Mouse (Mus musculus) limb, embryonic 11.5 days (tissue): ENCODE results near the gene Pigb. TPM values are rescaled to one million over a fixed set of nuclear protein-coding genes. Genes with fewer than 3 reads are reported as not detected.
A peak's percentile ranks its signal among the peaks of the same experiment; 100 is the strongest.

Experiments
- ATAC-seq: fragments of 200-750 bp; cut with Nextera tagmentation; 2 replicates; pipeline ENCODE4 v1.8.0; 2017; ENCODE audit warnings: low read depth; ENCODE audit not compliant: insufficient number of reproducible peaks, low FRiP score, low TSS enrichment
- DNase-seq: peaks from one replicate; pipeline ENCODE4 v3.0.0-alpha.2; 2015; ENCODE audit warnings: low spot score
- H3K27ac ChIP-seq: fragments of 300-500 bp; sonication (generic); replicated peaks from 2 replicates; pipeline ENCODE4 v1.5.1; 2014; ENCODE audit warnings: low read depth, mild to moderate bottlenecking, low read length
- H3K27me3 ChIP-seq: fragments of 300-500 bp; sonication (generic); 2 replicates; pipeline ENCODE4 v1.6.1; 2014; ENCODE audit warnings: mild to moderate bottlenecking, low read length, mixed read lengths; ENCODE audit not compliant: control insufficient read depth, insufficient read depth
- H3K36me3 ChIP-seq: fragments of 300-500 bp; sonication (generic); 2 replicates; pipeline ENCODE4 v1.6.1; 2014; ENCODE audit warnings: mild to moderate bottlenecking, low read length, moderate library complexity, mixed read lengths; ENCODE audit not compliant: control insufficient read depth, insufficient read depth
- H3K4me1 ChIP-seq: fragments of 300-500 bp; sonication (generic); 2 replicates; pipeline ENCODE4 v1.6.1; 2014; ENCODE audit warnings: low read length, mixed read lengths; ENCODE audit not compliant: control insufficient read depth, insufficient read depth
- H3K4me2 ChIP-seq: fragments of 300-500 bp; sonication (generic); 2 replicates; pipeline ENCODE4 v1.6.1; 2014; ENCODE audit warnings: low read depth, mild to moderate bottlenecking, moderate library complexity; ENCODE audit not compliant: severe bottlenecking
- H3K4me3 ChIP-seq: fragments of 300-500 bp; sonication (generic); 2 replicates; pipeline ENCODE4 v1.5.1; 2014; ENCODE audit warnings: low read depth, low read length
- H3K9ac ChIP-seq: fragments of 300-500 bp; sonication (generic); 2 replicates; pipeline ENCODE4 v1.6.1; 2014; ENCODE audit warnings: mild to moderate bottlenecking, low read length
- H3K9me3 ChIP-seq: fragments of 300-500 bp; sonication (generic); 2 replicates; pipeline ENCODE4 v1.6.1; 2016; ENCODE audit warnings: low read length; ENCODE audit not compliant: control insufficient read depth
- WGBS: fragments of 180-500 bp; shearing (Covaris S2); extraction: QIAGEN DNeasy Blood & Tissue Kit; methylation state at CpG from one replicate; pipeline ENCODE4 v1.1.7; 2014; 5-methylcytosine and 5-hydroxymethylcytosine counted together
- polyA plus RNA-seq: library from polyadenylated mRNA; unstranded; fragments of >200 nt; fragmentation: Nextera tagmentation; extraction: Ambion mirVana; gene quantifications from 2 replicates; pipeline ENCODE4 v1.2.1, GENCODE M21; 2014

The Pigb gene
- polyA plus RNA-seq, 1 experiment from 2014 or later = 16.6 TPM

DNA sequence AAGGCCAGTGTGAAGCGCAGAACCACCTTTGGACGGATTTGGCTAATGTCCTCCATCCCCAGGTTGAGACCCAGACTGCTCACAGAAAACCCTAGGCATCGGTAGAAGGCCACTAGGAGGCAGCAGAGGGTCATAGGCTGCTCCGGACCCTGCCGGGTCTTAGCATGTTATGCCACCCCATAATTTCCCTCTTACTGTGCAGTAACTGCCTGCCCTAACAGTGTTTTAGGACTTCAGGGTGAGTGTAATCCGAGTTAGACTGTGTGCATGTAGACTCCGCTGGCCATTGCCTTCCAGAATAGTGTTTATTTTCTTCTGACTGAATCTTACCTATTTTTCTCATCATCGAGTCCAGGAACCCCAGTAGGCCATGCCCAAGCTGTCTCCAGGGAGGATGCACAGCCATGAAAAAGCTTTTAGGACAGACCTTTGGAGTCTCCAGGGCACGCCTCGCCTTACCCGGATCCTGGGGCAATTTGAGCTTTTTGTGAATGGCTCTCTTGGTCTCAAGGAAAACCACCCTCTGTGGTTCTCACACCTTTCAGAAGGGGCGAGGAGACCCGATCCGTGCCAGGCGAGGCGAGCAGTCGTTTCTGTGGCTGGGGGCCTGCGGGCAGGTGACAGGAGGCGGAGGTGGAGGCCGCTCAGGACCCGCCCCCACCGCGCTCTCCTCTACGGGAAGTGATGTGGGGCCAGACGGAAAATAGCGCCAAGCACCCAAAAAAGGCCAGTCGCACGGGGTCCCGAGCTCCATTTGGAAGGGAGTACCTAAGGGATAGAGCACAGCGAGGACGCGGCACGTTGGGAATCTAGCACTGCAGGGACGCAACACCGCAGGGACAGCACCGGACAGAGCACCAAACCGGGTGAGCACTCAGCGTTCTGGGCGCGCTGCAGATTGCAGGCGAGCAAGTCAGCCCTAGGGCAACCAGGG, 4.2 kb upstream of the Pigb start, which contains the start of gene Rab27a:
TSS of gene Rab27a (plus strand) at position 709 of the 934 bp plus-strand sequence.
- H3K4me3 ChIP-seq = peak within 1 kb of the TSS; percentile 51
- H3K9me3 ChIP-seq = no peaks in the 10 kb centered on the region
- peak within 1 kb of the TSS; percentile 67 for H3K9ac ChIP-seq
- no peak within 1 kb of the TSS for H3K27ac ChIP-seq
- peaks cover 8% of the 10 kb centered on the region; the same call in 1 of the 2 replicates for H3K4me1 ChIP-seq
- H3K4me2 ChIP-seq = peak within 1 kb of the TSS; percentile 94
- 1% methylated on average over 41 of the region's 41 CpGs for WGBS
- 0 out of 2 replicates have a peak, but pooled peaks cover 2% of the 10 kb centered on the region for H3K27me3 ChIP-seq
- ATAC-seq = peak; percentile 68
- DNase-seq = peak; percentile 93
- H3K36me3 ChIP-seq = no peaks in the 10 kb centered on the region

DNA sequence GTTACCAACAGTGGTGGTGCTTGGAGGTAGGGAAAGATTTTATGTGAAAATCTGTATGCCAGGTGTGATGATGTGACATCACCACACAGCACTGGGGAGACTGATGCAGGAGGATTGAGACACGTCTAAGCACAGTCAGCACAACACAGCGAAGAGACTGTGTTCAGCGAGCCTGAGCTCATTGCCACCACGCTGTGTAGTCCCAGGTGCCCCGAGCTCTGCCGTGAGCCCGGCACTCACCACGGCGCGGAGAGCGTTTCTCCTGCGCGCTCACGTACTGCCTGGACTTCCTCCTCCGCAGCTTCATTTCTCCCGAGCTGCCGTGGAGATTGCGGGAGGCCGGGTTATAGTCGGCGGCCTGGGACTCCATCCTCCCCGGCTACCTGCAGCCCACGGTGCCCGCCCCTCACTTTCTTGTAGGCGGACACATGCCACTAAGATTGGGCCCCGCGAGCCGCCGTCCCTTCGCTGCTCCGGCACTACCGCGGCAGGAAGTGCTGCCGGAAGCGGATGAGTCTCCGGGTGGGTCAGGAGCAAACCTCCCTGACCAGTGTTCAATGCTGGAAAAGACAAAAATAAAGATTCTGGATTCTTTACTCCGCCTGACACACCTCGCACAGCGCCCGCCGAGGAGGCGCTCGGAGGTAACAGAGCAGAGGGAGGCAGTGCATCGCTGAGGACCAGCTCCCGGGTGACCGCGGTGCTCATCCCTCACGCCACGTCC, 794 bp downstream of the Pigb start:
- H3K27me3 ChIP-seq = no peaks in the 10 kb centered on the region
- DNase-seq (peak; percentile 95), ATAC-seq (peak; percentile 79)
- peaks cover 5% of the 10 kb centered on the region; the same call in 1 of the 2 replicates for H3K4me1 ChIP-seq
- peak overlapping the region; percentile 79 for H3K9ac ChIP-seq
- peak overlapping the region; percentile 72 for H3K4me2 ChIP-seq
- under 1% methylated on average over 49 of the region's 49 CpGs for WGBS
- no peaks in the 10 kb centered on the region for H3K9me3 ChIP-seq
- peak overlapping the region; percentile 62; the same call in 1 of the 2 replicates for H3K27ac ChIP-seq
- H3K4me3 ChIP-seq = peak overlapping the region; percentile 81
- no peaks in the 10 kb centered on the region for H3K36me3 ChIP-seq

DNA sequence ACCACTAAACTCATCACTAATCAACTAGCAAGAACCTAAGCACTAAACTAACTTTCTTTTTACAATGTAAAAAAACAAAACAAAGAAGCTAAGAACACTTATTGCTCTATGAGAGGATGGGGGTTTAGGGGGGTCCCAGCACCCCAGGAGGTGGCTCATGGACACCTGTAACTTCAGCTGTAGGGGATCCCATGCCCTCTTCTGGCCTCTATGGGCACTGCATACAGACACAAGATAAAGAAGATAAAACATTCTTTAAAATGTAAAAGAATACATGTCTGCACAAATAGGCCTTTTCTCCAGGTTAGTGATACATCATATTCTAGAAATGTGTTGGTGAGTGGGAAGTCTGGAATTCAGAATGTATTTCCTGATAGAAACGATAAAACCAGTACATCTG, 6.8 kb downstream of the Pigb start:
- DNase-seq (no peak), ATAC-seq (no peak)
- no peak overlapping the region for H3K27ac ChIP-seq
- no peaks in the 10 kb centered on the region for H3K9me3 ChIP-seq
- no peaks in the 10 kb centered on the region; the same call in 1 of the 2 replicates for H3K36me3 ChIP-seq
- no peak overlapping the region for H3K9ac ChIP-seq
- H3K27me3 ChIP-seq = no peaks in the 10 kb centered on the region
- no peak overlapping the region for H3K4me3 ChIP-seq
- no peaks in the 10 kb centered on the region for H3K4me1 ChIP-seq
- no peak overlapping the region for H3K4me2 ChIP-seq
- 91% methylated on average over 1 of the region's 1 CpGs for WGBS

DNA sequence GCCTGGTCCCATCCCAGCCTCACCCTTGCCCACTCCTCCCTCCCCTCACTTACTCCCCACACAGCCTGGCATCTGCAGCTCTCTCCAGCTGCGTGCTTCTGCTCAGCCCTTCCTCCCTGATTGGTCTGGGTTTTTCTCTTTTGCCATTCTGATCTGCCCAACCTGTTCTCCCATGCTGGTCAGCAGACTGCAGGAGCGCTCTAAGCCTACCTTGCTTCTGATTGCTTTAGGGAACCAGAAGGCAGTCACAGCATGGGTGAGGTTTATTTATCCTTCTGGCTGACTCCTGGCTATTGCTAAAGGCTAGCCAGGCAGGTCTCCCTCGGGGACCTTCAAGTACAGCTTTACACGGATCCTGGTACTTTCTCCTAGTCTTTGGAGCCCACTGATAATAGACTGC, 8.8 kb downstream of the Pigb start:
- Histone ChIP-seq H3K4me3 (no peak overlapping the region), H3K27ac (no peak overlapping the region), H3K36me3 (no peaks in the 10 kb centered on the region; the same call in 1 of the 2 replicates), H3K9ac (no peak overlapping the region), H3K4me2 (no peak overlapping the region), H3K4me1 (peaks cover under 1% of the 10 kb centered on the region; the same call in 1 of the 2 replicates), H3K27me3 (no peaks in the 10 kb centered on the region), H3K9me3 (no peaks in the 10 kb centered on the region)
- no peak for DNase-seq
- no peak for ATAC-seq
- 73% methylated on average over 4 of the region's 4 CpGs for WGBS

DNA sequence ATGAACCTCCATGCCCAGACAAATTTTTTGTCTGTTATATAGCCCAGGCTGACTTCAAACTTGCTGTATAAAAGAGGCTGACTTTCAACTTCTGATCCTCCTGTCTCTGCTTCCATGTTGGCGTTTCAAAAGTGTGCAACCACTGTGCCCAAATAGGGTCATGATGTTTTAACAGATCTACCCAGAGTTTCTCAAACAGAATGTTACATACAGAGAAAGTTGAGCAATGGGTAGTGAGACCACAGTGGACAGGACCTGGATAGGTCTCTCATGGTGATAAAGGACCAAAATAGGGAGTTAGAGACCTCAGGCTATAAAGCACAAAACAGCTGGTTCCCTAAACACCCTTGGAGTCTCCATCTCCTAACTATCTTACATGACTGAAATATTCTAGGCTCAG, 9.7 kb downstream of the Pigb start:
- Histone ChIP-seq H3K36me3 (no peaks in the 10 kb centered on the region; the same call in 1 of the 2 replicates), H3K27ac (no peak overlapping the region), H3K4me3 (no peak overlapping the region), H3K27me3 (no peaks in the 10 kb centered on the region), H3K4me2 (no peak overlapping the region), H3K9ac (no peak overlapping the region), H3K4me1 (peaks cover 3% of the 10 kb centered on the region; the same call in 1 of the 2 replicates), H3K9me3 (no peaks in the 10 kb centered on the region)
- ATAC-seq (no peak), DNase-seq (no peak)
- WGBS = 92% methylated on average over 1 of the region's 1 CpGs

DNA sequence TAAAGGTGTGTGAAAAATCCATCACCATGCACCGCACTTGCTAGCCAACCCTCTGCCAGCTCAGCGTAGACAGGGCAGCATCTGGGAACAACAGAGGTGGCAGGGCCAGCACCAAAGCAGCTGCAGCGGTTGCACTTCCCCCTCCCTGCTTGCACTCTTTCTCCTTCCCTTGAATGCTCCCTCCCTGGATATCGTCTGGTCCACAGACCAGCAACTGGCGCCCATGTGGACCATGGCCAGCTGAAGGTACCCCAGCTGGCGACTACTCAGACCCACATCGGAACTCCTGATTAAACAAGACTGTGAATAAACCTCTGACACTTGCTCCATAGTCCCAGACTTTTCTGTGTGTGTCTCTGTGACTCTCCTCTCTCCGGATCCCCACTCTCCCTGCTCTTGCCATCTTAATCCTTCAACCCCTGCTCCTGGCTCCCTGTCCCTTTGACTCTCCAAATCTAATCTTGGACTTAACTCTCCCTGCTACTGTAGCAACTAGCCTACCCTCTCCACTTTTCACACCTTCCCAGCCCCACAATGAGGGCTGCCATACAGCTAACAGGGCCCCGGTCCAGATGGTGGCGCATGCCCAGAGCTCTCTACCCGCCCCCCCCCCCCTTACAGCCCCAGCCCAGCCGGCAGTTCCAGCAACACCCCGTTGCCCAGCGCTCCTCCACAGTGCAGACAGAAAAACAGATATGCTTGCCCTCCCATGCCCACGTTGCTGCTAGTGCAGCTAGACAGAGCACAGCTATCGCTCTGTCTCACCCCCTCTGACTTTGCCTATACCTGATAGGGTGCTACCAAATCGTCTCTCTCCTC, 14.2 kb downstream of the Pigb start:
- peaks cover 3% of the 10 kb centered on the region; the same call in 1 of the 2 replicates for H3K4me1 ChIP-seq
- DNase-seq = peak; percentile 55
- WGBS = 15% methylated on average over 17 of the region's 17 CpGs
- H3K9ac ChIP-seq = 0 out of 2 replicates have a peak overlapping the region, but pooled peaks have one; percentile 3
- no peak overlapping the region for H3K27ac ChIP-seq
- H3K4me2 ChIP-seq = peak overlapping the region; percentile 33
- H3K4me3 ChIP-seq = no peak overlapping the region
- no peaks in the 10 kb centered on the region; the same call in 1 of the 2 replicates for H3K36me3 ChIP-seq
- H3K27me3 ChIP-seq = no peaks in the 10 kb centered on the region
- H3K9me3 ChIP-seq = no peaks in the 10 kb centered on the region
- ATAC-seq = peak; percentile 58

DNA sequence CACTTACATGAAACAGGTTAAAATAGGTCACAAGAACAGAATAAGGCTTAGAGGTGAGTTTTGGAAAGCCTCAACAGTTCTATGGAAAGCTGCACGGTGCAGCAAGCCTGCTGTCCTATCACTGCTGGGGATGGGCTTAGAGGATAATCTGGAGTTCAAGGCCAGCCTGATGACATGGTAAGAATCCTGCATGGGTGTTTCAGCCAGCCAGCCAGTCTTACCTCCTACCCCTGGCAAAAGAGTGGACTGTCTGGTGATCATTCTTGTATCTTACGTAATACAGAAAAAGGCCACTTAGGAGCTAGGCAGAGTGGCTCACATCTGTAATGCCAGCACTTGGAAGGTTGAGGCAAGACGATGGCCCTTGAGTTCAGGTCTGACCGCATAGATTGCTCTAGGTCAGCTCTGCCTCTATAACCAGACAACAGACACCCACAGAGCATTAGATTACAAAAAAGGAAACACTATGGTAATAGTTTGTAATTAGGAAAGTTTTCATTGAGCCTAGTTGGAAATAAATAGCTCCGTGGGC, 19.5 kb downstream of the Pigb start:
- no peak overlapping the region for H3K4me3 ChIP-seq
- H3K4me2 ChIP-seq = no peak overlapping the region
- no peak overlapping the region for H3K9ac ChIP-seq
- no peak overlapping the region for H3K27ac ChIP-seq
- no peak for ATAC-seq
- 90% methylated on average over 5 of the region's 5 CpGs for WGBS
- H3K27me3 ChIP-seq = no peaks in the 10 kb centered on the region
- peaks cover 5% of the 10 kb centered on the region; the same call in 1 of the 2 replicates for H3K36me3 ChIP-seq
- H3K9me3 ChIP-seq = no peaks in the 10 kb centered on the region
- H3K4me1 ChIP-seq = no peaks in the 10 kb centered on the region; the same call in 1 of the 2 replicates
- DNase-seq = no peak
